Mouse (Mus musculus): ENCODE results near the gene Rasl2-9.
"Not testable (repeated sequence)": the region's sequence is repeated elsewhere in the genome, so short reads cannot be mapped to it uniquely, and the experiment has no call there.

Rasl2-9 gene

GRCm38 (mm10) chr7:5125549-5126406 is at the start of gene Rasl2-9:
Gene Rasl2-9, minus strand, starts transcription at chr7:5125950.
- DNase-seq = peak; percentile 76

DNA sequence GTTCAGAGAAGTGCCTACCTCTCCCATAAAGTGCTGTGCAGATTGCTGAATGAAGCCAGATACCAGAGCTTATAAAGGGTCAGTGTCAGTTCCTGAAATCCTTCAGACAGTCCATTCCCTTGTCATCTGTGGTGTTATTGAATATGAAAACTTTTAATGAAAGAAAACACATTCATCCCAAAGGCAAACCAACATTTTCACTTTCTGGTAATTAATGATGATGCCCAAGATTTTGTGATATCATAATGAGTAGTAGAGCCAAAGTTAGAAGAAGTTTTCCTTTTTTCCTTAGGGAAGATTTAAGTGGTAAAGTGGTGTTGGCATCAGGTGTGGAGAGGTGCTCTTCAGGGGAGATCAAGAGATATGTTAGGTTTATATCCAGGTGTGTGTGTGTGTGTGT is 23.8 kb upstream of the Rasl2-9 start, which contains the start of gene Vmn1r55:
TSS of gene Vmn1r55 (minus strand) at position 101 of the 400 bp plus-strand sequence.
- not testable (repeated sequence) for DNase-seq

GRCm38 (mm10) chr7:5125078-5125477 is 672 bp downstream of the Rasl2-9 start:
- no peak for DNase-seq

DNA sequence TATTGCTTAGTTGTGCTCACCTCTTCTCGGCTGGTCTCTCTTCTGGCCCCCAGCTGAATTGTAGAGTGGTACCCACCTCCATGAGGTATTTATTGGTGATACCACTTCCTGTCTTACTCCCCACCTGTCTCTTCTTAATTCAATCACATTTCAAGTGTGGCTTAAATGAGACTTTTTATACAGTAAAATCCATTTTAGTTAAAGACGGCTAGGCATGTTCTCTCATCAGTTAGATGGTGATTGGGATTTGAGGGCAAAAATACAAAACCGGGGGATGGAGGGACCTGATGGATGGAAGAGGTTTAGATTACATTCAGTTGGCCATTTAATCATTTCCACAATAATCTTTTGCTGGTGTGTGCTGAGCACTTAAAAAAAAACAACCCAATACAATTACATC is 8.9 kb downstream of the Rasl2-9 start, which contains the start of gene Rfpl4:
TSS of gene Rfpl4 (minus strand) at position 101 of the 400 bp plus-strand sequence.
- no peak for DNase-seq

- DNase-seq = no peak
Observed at GRCm38 (mm10) chr7:5112701-5113100, 13.0 kb downstream of the Rasl2-9 start.

- DNase-seq = no peak
Observed at GRCm38 (mm10) chr7:5109301-5109700, 16.4 kb downstream of the Rasl2-9 start.

DNA sequence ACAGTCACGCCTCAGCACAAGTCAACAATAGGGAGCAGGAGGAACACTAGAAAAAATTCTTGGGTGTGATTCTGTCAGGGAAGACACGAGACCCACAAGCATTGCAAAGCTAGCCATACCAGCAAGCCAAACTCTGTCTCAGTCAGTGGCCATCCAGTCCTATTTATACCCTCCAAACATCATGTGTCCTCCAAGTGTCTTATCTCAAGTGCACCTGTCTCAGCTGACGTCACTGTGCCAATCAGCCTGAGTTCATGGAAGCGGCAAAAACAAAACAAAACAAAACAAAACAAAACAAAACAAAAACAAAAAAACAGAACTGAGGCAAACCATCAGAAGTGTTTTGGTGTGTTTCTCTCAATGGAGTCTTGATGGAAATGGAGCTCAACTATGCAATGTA is 17.5 kb downstream of the Rasl2-9 start:
- DNase-seq = no peak

DNA sequence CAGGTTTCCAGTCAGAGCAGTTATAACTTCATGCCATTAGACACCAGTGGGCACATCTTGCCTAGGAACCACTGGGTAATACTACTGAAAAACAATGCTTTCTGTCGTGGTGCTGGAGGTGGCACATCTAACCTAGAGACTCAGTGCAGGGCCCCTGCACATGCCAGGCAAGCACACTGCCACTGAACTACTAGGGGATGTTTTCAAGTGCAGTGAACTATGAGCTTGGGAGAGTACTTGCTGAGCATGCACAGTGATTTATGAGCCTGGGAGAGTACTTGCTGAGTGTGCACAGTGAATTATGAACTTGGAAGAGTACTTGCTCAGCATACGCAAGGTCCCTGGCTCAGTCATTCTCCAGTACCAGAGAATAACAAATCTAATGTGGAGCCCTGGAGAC is 23.2 kb downstream of the Rasl2-9 start:
- DNase-seq = no peak

GRCm38 (mm10) chr7:5101066-5101663 is 24.6 kb downstream of the Rasl2-9 start:
- no peak for DNase-seq

DNA sequence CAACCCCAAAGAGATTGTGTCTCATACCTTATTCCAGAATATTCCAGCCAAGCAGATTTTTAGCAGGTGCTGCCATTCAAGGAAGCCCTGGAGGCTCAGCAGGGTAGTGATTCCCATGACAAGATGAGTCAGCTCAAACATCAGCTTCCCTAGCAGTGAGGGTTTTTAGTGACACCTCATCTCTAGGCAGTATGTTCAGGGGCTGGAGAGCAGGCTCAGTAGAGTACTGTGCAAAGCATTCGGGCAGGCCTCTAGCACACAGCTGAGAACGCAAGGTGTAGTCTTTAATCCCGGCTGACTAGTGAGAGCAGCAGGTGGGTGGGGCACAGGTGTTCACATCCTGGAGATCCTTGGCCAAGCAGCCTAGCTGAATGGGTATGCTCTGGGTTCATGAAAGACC is 26.0 kb downstream of the Rasl2-9 start:
- no peak for DNase-seq

DNA sequence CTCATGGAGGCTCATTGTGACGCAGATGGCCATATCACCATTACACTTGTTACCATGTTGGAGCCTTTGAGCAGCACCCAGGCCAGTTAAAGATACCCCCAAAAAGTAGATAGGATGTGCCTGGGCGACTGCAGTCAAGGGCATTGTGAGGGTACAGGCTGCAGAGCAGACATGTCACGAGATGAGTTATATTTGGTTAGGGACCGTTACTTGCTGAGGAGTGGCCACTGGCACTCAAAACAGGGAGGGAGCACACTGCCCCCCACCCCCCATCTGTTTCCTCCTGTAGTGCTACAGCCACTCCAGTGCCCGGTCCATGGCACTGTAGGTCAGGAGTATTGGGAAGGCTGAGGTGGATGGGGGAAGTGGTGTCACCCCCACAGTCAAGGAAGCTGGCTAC is 27.0 kb downstream of the Rasl2-9 start:
- DNase-seq = no peak

GRCm38 (mm10) chr7:5092831-5093510 is 32.8 kb downstream of the Rasl2-9 start:
- DNase-seq = no peak

- no peak for DNase-seq
Observed at GRCm38 (mm10) chr7:5092381-5092780, 33.4 kb downstream of the Rasl2-9 start.

DNA sequence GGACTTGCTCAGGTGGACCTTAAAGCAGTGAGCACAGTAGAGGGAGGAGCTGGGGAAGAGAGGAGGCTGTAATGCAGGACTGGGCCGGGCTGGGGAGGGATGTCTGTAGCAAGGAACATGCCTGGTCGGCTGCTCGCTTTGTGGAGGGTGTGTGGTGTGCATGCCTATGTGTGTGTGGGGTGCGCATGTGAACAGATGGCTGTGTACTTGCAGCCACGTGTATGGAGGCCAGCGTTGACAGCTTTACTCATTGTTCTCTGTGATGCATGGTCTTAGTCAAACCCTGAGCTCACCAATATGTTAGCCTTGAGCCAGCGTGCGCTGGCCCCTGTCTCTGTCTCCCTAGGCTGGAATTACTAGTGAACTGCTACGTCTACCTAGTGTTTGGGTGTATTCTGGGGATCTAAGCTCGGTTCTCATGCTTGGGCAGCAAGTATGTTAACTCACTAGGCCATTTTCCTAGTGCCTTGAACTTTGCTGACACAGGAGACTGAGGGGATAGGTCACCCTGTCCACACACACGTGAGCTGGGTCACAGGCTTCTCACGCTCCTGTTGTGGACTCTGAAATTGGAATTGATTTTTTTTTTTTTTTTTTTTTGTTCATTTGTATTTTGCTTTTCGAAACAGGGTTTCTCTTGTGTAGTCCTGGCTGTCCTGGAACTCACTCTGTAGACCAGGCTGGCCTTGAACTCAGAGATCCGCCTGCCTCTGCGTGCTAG is 34.6 kb downstream of the Rasl2-9 start:
- no peak for DNase-seq

- no peak for DNase-seq
Observed at GRCm38 (mm10) chr7:5089853-5090252, 35.9 kb downstream of the Rasl2-9 start.

DNA sequence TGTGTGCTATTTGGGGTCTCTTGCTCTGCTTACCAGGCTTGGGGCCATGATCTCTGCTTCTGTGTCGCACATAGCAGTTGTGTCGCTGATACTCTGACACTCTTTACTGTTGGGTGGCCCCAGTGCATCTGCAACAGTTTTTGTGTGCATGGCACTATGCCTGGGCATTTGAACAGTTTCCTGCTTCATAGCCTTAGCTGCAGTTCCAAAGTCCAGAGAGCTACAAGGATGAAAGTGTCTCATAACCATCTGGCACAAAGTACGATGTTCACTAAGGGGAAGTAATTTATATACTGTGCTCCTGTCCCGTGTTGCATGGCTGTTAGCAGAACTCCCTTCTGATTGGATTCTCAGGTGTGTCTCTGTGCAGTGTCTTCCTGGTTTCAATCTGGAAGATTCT is 37.9 kb downstream of the Rasl2-9 start:
- no peak for DNase-seq

- DNase-seq = no peak
Observed at GRCm38 (mm10) chr7:5086921-5087440, 38.8 kb downstream of the Rasl2-9 start.

DNA sequence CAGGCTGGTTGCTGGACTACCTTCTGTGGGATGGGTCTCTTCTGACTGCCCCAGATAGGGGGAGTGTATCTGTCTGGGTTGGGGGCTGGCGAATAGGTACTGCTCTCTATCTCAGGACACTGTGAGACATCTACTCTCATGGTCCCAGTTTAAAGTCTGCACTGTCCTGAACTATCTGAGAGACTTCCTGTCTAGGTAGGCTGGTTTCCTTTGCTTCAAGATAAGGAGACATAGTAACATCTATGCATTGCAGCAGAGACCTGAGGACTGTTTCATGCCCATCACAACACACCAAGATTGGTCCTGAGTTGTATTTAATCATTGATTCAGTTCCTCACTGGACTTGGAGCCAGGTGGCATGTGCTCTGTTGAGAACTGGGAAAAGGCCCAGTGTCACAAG is 40.2 kb downstream of the Rasl2-9 start:
- no peak for DNase-seq

- DNase-seq = no peak
Observed at GRCm38 (mm10) chr7:5083325-5084105, 42.2 kb downstream of the Rasl2-9 start.

GRCm38 (mm10) chr7:5081939-5082338 is 43.8 kb downstream of the Rasl2-9 start:
- no peak for DNase-seq

- DNase-seq = no peak
Observed at GRCm38 (mm10) chr7:5081241-5081640, 44.5 kb downstream of the Rasl2-9 start.

- DNase-seq = no peak
Observed at GRCm38 (mm10) chr7:5080815-5081214, 44.9 kb downstream of the Rasl2-9 start.

All from retina, postnatal 1 day (tissue).